Mouse (Mus musculus): Measurements from ENCODE around the gene Fgfr2.

Gene Fgfr2

DNA sequence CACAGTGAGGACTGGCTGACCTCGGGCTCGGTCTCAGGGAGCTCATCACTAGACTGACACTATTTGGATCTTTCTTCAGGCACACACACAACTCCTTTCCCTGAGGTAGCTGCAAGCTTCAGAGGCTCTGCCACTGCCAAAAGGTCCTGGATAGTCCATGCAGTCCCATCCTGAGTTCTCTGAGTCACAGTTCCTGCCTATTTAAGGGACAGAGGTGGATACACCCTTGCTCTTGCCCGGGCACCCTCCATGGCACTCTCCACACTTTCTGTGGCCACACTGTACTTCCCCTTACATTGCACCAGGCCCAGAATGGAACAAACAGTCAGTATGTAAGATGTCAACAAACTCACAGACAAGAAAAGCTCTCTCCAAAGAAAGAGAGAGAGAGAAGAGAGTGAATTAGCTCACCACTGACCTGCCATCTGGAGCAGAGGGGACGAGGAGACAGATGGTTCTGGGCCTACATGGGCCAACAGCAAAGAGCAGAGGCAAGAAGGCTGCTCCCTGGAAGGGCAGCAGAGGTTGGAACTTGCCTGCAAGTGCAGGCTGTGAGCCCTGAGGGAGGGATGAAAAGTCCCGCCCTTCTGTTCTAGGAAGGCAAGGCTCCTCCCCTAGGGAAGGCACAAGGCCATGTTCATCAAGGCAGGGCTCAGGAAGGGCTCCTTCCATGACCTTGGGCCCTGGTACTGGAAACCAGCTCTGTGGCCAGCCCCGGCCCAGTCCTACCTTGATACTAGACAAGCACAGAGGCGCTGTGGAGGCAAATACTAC lies 346.6 kb downstream of the Fgfr2 start:
- in situ Hi-C loops (cut with MboI; ENCODE audit: unreplicated experiment in 2 of 2) = no loop called here

GRCm38 (mm10) chr7:132775922-132776321 lies 347.2 kb downstream of the Fgfr2 start:
- in situ Hi-C loops (cut with MboI; ENCODE audit: unreplicated experiment in 2 of 2) = no loop called here

GRCm38 (mm10) chr7:132775333-132775732 lies 347.8 kb downstream of the Fgfr2 start:
- in situ Hi-C loops (cut with MboI; ENCODE audit: unreplicated experiment in 2 of 2) = no loop called here

DNA sequence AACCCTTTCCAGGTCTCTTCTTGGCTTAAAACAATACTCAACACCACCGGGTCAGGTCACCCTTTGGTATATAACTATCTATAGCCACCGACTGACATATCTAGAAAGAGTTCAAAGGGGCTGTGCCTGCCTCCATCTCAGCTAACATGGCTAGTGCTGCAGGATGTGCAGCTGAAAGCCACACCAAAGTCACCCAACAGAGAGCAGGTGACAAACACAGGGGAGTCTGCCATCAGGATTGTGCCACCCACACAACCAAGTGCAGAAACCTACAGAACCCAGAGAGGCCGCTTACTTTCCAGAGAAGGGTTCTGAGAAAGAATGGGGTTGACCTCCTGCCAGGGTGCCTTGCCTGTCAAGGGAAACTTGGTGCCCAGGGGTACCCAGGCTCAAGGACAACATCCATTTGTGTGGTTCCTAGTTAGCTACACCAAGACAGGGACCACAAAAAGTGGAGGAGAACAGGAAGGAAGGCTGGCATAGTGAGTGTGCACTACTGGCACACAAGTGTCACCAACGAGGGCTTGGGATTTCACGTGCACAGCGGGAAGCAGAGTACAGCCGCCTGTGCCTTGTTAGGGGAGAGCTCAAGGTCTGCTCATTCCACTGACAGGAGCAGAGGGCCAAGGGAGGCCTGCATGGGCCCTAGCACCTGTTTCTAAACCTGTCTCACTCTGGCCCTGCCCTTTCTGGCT lies 350.0 kb downstream of the Fgfr2 start:
- in situ Hi-C loops (cut with MboI; ENCODE audit: unreplicated experiment in 2 of 2) = loop anchor here (25.0 kb wide), 2 partner anchors 214 to 864 kb away; partner anchors contain the start of gene Edrf1 (in 1 of the 2)

GRCm38 (mm10) chr7:132772440-132772839 lies 350.7 kb downstream of the Fgfr2 start:
- in situ Hi-C loops (cut with MboI; ENCODE audit: unreplicated experiment in 2 of 2) = loop anchor here (25.0 kb wide), 2 partner anchors 215 to 865 kb away; partner anchors contain the start of gene Edrf1 (in 1 of the 2)

GRCm38 (mm10) chr7:132768498-132769344 lies 354.4 kb downstream of the Fgfr2 start:
- in situ Hi-C loops (cut with MboI; ENCODE audit: unreplicated experiment in 2 of 2) = loop anchor here (5.0 to 25.0 kb wide), 4 partner anchors 34 to 869 kb away; partner anchors contain the start of gene Edrf1 (in 1 of the 2)

GRCm38 (mm10) chr7:132767999-132768370 lies 355.2 kb downstream of the Fgfr2 start:
- in situ Hi-C loops (cut with MboI; ENCODE audit: unreplicated experiment in 2 of 2) = loop anchor here (5.0 to 25.0 kb wide), 4 partner anchors 34 to 869 kb away; partner anchors contain the start of gene Edrf1 (in 1 of the 2)

DNA sequence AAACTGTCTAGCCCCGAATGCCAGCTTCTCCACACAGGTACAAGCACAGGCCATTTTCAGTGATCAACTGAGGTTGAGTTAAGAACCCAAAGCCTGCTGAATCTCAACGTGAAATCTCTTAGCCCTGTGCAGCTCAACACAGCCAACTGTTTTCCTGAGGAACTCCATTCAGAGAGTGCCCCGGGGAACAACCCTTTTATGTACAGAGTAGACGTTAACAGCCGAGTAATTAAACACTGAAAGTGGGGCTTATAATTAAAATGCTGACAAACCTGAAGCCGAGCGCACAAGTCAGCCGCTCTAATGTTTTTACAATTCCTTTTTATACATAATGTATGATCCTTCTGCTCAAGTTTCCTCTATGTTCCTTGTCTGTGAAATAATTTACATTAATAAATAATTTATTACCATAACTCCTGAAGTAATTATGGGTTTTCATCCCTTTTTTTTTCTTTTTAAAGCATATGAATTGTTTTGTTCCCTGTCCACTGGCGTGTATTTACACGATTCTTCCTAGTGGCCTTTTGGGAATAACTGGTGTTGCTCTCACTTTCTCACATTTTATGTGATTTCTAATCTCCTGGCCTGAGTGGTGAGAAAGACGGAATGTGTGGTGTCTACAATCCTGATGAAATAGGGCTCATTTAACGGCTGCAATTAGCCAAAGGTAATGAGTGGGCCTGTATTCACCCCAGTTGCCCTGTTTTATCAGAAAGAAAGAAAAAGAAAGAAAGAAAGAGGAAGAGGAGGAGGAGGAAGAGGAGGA lies 355.7 kb downstream of the Fgfr2 start:
- in situ Hi-C loops (cut with MboI; ENCODE audit: unreplicated experiment in 2 of 2) = loop anchor here (5.0 to 25.0 kb wide), 4 partner anchors 35 to 870 kb away; partner anchors contain the start of gene Edrf1 (in 1 of the 2)

- in situ Hi-C loops (cut with MboI; ENCODE audit: unreplicated experiment in 2 of 2) = loop anchor here (5.0 to 25.0 kb wide), 4 partner anchors 36 to 871 kb away; partner anchors contain the start of gene Edrf1 (in 1 of the 2)
These were observed 356.8 kb downstream of the Fgfr2 start for GRCm38 (mm10) chr7:132766235-132766871.

DNA sequence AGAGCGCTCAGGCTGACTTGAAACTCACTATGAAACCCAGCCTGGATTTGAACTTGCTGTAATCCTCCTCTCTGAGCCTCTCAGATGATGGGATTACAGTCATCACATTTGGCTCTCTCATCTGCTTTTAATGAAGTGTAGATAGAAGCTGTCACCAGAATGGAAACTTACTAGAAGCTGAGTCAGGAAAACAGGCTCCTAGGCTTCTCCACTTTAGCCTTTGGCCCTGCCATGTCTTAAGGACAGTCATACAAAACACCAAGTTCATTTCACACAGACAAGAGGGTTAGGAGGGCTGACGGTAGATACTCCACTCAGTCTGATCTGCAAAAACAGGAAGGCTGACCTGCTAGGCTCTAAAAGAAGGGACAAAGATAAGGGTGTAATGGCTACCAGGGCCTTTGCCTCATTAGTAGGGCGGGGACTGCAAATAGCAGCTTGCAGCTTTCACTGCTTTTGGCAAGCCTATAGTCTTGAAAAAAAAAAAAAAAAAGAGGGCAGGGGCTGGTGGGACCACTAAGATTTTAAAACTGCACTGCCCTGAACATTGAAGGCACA lies 357.4 kb downstream of the Fgfr2 start:
- in situ Hi-C loops (cut with MboI; ENCODE audit: unreplicated experiment in 2 of 2) = loop anchor here (5.0 to 25.0 kb wide), 4 partner anchors 37 to 872 kb away; partner anchors contain the start of gene Edrf1 (in 1 of the 2)

DNA sequence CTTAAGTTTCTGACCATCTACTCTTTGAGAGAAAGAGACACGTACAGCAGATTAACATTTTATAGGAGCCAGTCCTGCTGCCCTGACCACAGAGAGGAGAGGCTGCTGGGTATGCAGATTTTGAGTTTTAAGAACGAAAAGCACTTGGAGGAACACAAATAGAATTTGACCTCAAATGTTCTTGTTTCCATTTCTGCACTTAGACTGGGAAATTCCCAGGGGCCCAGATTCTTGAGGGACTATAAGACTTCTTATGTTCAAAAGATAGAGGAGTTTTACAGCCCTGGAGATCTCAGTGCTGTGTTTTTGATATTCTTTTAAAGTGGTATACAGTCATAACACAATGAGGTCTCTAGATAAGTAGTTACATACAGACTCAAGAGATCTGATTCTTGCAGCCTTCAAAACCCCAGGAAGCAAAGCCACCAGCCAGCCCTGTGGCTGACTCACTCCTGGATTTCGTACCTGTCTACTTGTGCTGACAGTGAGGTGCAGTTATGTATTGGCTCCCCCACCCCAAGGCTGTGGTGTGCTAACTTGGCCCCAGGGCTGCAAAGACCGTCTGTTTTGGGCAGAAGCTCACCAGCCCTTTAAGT lies 358.2 kb downstream of the Fgfr2 start:
- in situ Hi-C loops (cut with MboI; ENCODE audit: unreplicated experiment in 2 of 2) = loop anchor here (5.0 to 25.0 kb wide), 4 partner anchors 37 to 872 kb away; partner anchors contain the start of gene Edrf1 (in 1 of the 2)

DNA sequence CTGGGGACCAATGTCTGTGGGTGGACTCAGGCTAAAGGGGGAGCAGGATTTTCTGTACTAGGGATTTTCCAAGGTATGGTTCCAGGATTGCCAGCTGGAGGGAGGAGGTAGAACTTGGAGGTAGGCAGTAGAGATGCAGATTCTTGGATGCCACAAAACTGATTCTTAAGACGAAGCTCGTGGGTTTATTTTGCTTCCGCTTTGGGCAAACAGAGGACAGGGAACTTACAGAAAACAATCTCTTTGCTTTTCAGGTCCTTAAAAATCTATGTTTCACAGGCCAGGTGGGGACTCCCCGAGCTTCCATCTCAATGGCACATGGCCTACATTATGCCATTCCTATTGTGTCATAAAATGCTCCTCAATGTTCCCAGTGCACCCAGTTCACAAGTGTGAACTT lies 358.8 kb downstream of the Fgfr2 start:
- in situ Hi-C loops (cut with MboI; ENCODE audit: unreplicated experiment in 2 of 2) = loop anchor here (10.0 to 25.0 kb wide), 3 partner anchors 110 to 873 kb away; partner anchors contain the start of gene Edrf1 (in 1 of the 2)

DNA sequence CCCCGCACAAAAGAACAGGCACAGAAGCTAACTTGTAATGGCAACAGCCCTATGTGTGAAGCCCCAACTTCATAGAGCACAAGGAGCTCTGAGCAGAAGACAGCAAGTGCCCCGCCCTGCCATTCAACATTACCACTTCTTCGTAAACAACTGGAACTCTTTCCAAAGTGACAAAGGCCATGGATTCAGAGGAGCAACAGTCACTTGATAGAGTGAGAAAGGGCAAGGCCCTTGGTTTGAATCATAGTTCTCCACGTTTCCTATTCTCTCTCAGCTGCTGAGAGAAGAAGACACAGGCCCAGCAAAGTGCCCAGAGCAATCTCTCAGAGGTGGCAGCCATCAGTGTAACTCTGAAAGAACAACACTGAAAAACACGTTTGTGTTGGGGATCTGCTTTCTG lies 359.2 kb downstream of the Fgfr2 start:
- in situ Hi-C loops (cut with MboI; ENCODE audit: unreplicated experiment in 2 of 2) = loop anchor here (10.0 to 25.0 kb wide), 3 partner anchors 109 to 873 kb away; partner anchors contain the start of gene Edrf1 (in 1 of the 2)

DNA sequence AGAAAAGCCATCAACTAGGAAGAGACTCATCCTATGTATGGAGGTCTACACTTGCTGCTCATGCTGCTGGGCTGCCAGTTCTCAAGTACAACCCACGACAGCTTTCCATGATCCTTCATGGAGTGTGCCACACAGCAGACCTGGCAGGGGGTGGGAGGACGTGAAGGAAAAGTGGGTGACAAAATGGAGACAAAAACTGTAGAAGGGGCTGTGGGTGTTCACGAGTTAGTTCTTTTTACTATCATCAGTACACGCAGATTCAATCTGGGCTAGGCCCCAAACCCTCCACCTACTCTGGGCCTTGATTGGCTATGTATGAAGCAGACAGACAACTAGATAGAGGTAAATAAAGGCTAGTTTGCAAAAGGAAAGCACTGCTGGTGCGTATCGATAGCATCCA lies 359.8 kb downstream of the Fgfr2 start:
- in situ Hi-C loops (cut with MboI; ENCODE audit: unreplicated experiment in 2 of 2) = loop anchor here (10.0 to 25.0 kb wide), 3 partner anchors 109 to 874 kb away; partner anchors contain the start of gene Edrf1 (in 1 of the 2)

GRCm38 (mm10) chr7:132761409-132761808 lies 361.7 kb downstream of the Fgfr2 start:
- in situ Hi-C loops (cut with MboI; ENCODE audit: unreplicated experiment in 2 of 2) = loop anchor here (10.0 to 25.0 kb wide), 3 partner anchors 107 to 876 kb away; partner anchors contain the start of gene Edrf1 (in 1 of the 2)

DNA sequence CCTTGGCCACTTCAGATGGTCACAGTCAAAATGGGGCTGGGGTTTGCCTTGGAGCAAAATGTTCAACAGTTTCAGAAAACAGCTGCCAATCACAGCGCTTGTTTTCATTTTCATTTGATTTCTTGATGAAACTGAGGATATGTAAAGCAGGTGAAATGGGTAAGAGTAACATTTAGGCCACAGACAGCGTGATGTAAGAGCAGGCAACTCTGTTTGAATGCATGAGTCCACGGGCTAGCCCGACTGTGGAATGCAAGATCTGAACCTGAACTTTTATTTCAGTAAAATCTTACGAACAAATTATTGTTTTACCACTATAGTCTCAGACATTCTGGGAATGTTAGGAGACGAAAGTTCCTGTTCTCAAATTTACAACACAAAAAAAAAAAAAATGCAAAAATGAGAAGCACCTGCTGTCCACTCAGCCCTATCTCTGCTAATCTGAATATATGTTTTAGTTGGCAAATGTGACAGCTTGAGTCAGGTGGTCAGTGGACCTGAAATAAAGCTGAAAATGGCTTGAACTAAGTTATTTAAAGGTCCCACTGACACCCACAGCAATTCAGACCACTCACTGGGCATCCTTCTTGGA lies 362.5 kb downstream of the Fgfr2 start:
- in situ Hi-C loops (cut with MboI; ENCODE audit: unreplicated experiment in 2 of 2) = loop anchor here (10.0 to 25.0 kb wide), 3 partner anchors 106 to 877 kb away; partner anchors contain the start of gene Edrf1 (in 1 of the 2)

DNA sequence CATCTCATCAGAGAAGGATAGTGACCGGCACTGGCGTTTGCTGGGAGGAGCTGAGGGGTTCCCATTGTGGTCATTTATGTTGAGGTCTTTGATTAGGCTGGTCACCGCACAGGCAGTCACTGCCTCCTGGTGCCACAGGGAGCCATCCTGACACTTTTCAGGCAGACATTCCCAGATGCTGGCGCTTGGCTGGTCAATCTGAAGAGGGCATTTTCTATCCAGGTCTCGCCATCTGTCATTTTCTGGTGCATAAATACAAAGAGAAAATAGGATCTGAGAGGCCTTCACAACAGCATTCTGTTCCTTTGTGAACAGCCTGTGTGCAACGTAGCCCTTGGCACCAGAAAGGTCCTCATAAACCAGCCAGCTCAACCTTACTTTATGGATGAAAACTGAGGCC lies 363.2 kb downstream of the Fgfr2 start:
- in situ Hi-C loops (cut with MboI; ENCODE audit: unreplicated experiment in 2 of 2) = loop anchor here (10.0 to 25.0 kb wide), 3 partner anchors 105 to 877 kb away; partner anchors contain the start of gene Edrf1 (in 1 of the 2)
